Mouse (Mus musculus) common myeloid progenitor, adult 5-6 weeks (primary cell): ENCODE measurements around the gene Syt8. TPM values are rescaled to one million over a fixed set of nuclear protein-coding genes. Genes with fewer than 3 reads are reported as not detected.
A peak's percentile ranks its signal among the peaks of the same experiment; 100 is the strongest.

Experiments
- ATAC-seq: replicated peaks from 2 replicates; pipeline ENCODE4 v1.8.0; 2016; ENCODE audit warnings: low read depth, mild to moderate bottlenecking, moderate TSS enrichment, inconsistent platforms; ENCODE audit not compliant: poor library complexity, severe bottlenecking
- total RNA-seq: library from RNA; stranded (forward); fragments of 200-1000, 187-1606 nt; gene quantifications from 2 replicates; pipeline ENCODE4 v1.2.3, GENCODE M21; 2017

Gene Syt8
- total RNA-seq, 1 experiment from 2014 or later: not detected

GRCm38 (mm10) chr7:142442908-142443420 lies 8.3 kb downstream of the Syt8 start:
- ATAC-seq: no peak

DNA sequence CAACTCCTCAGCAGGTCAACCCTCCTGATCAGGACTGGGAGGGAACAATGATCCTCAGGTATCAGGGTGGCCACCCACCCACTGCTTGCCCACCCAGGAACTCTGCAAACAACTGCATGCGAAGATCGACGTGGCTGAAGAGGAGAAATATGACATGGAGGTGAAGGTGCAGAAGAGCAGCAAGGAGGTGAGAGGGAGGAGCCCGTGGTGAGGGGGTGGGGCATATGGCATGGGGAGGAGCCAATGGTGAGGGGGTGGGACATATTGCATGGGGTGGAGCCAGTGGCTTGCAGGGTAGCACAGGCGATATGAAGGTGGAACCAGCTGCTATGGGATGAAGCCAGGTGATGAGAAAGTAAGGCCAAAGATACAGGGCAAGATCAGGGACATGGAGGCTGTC lies 8.8 kb downstream of the Syt8 start:
- ATAC-seq: no peak

- ATAC-seq: no peak
Observed at GRCm38 (mm10) chr7:142444171-142444570, 9.5 kb downstream of the Syt8 start.

DNA sequence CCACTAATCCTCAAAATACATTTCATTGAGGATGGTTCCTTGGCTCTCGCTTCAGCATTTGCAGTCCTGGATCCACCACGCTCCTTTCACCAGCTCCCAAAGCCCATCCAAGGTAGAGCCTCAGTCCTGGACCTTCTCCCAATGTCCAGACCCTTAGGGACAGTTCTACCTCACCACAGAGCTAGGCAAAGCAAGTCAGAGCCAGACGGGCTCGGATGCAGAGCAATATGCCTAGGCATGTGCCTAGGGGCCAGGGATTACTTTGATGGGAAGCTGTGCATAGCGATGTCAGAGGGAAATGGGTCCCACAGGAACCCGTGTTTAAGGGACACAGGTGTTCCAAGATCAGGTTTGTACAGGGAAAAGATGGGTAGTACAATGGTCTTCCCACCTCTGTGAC lies 10.7 kb downstream of the Syt8 start:
- ATAC-seq: no peak

GRCm38 (mm10) chr7:142446264-142446663 lies 11.6 kb downstream of the Syt8 start:
- ATAC-seq: no peak

- ATAC-seq: peak; percentile 69
Observed at GRCm38 (mm10) chr7:142449038-142449617, 14.5 kb downstream of the Syt8 start.

DNA sequence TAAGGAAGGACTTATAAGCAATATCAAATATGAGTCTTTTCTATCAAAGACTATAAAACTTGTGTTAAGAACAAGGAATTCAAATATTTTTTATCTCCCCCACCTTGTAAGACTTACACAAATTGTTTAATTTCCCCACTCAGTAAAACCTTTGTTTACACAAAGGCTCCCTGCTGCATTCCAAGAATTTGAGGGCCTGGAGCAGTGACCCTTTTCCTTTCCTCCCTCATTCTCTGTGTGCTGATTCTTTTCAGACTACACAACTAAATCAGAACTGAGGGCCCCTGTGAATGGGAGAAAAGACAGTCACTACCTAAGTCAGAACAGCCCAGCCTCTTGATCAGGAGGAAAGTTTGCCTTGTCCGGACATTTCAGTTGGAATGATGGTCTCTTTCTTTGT lies 20.1 kb downstream of the Syt8 start:
- ATAC-seq: no peak

DNA sequence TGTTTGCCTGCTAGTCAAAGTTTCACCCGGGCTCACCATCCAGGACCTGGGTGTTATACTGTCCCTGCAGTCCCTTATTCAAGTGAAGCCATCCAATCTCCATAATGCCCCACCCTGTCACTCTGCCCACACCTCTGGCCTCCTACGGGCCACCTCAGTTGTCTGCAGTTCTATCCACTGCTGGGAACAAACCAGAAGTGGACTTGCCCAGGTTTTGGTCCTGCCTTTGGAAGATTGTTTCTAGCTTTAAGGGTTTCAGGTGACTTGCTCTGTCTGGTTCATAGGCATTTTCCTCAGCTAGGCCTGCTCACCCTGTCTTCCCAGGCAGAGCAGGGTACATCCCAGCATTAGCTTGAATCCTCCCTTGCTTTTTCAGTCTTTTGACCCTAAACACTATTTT lies 20.6 kb downstream of the Syt8 start:
- no peak for ATAC-seq

- no peak for ATAC-seq
Observed at GRCm38 (mm10) chr7:142456806-142457205, 22.2 kb downstream of the Syt8 start.

DNA sequence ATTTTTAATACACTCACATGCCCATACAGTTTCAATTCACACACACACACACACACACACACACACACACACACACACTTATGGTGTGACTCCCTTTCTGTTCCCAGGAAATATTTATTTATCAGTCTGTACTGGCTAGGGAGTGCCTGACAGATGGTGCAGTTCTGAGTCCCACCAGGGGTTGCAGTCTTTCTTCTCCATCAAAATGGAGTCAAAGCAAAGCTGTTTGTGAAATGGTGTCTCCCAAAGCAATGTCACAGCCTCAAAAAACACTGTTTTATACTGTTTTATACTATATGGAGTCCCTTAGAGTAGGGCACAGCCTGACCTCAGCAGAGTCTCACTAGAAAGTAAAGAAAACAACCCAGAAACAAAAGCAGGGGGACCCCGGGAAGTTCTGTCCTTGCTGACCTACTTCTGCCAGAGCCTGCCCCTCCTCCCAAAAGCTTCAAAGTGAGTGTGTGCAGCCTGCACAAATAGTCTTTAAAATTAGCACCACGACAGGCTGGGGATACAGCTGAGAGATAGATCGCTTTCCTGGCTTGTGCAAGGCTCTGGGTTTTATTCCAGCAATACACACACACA lies 22.7 kb downstream of the Syt8 start:
- ATAC-seq: no peak

DNA sequence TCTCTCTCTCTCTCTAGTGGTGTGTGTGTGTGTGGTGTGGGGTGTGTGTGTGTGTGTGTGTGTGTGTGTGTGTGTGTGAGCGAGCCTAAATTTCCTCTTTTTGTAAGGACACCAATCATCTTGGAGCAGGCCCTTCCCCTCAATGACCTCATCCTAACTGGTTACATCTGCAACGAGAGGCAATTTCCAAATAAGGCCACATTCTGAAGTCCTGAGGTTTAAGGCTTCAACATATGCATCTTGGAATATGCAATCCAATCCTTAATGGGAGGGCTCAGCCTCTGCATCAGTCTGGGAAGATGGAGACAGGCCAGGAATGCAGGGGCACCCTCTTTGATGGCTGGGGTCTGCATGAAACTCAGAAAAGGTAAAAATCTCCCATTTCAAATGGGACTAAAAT lies 23.4 kb downstream of the Syt8 start:
- ATAC-seq: peak; percentile 50

- no peak for ATAC-seq
Observed at GRCm38 (mm10) chr7:142458676-142459298, 24.1 kb downstream of the Syt8 start.

- no peak for ATAC-seq
Observed at GRCm38 (mm10) chr7:142459299-142459691, 24.6 kb downstream of the Syt8 start.

DNA sequence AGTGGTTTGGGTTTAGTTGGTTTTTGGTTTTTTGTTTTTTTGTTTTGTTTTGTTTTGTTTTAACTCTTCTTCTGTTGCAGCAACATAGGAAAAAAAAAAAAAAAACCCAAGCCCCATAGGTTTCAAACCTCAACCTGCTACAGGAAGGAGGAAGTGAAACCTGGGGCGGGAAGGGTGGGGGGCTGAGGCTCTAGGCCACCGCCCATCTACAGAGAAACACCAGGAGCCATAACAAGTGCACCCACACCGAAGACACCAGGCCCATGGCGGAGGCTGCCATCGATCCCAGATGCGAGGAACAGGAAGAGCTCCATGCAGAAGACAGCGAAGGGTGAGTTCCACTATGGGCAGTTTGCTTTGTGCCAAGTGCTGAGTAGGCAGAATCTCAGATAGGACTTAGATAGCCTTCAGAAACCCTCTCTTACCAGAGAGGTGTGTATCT lies 26.0 kb downstream of the Syt8 start, which contains the start of gene Lsp1:
TSS of gene Lsp1 (plus strand) at position 174 of the 442 bp plus-strand sequence.
- peak; percentile 51 for ATAC-seq

GRCm38 (mm10) chr7:142461446-142461845 lies 26.8 kb downstream of the Syt8 start:
- peak; percentile 15; the same call in 1 of the 2 replicates for ATAC-seq

DNA sequence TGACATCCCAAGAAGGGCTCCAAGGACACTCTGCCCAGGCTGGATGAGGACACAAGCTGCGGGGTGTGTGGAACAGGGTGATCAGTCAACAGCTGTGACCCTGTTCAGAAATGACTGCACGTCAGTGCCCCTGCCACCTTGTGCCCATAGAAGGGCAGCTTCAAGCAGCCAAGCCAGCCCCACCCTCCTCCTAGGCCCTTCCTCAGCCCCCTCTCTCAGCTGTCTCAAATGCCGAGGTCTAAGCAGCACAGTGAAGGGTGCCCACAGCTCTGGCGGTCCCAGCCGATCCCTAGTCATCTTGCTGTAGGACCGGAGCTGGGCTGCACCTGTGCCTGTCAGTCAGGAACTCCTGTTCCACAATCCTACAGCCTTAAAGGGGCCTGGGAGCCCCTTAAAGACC lies 27.5 kb downstream of the Syt8 start:
- no peak for ATAC-seq

- ATAC-seq: no peak; the same call in 1 of the 2 replicates
Observed at GRCm38 (mm10) chr7:142462594-142463078, 28.0 kb downstream of the Syt8 start.

DNA sequence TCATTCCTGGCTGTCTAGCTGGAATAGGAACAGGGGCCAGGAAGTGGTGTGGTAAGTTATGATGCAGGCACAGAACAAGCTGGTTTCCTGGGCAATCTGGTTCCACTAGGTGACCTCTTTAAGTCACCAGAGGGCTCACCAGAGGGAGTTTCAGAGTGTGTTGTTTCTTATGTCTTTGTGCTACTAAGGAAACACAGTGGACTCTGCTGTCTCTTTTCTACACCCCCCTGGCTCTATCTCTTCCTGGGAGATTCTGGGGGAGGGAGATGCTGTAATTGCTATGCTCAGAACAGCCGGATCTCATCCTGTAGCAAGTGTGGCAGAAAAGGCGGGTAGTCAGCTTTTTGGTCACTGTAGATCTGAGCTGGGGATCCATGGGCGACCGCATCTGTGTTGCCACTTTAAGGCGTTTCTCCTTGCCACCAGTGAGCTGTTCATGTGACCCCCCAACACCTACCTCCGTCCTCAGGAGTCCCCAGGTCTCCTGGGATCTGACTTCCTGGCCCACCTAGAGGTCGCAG lies 35.6 kb downstream of the Syt8 start:
- peak; percentile 52 for ATAC-seq

DNA sequence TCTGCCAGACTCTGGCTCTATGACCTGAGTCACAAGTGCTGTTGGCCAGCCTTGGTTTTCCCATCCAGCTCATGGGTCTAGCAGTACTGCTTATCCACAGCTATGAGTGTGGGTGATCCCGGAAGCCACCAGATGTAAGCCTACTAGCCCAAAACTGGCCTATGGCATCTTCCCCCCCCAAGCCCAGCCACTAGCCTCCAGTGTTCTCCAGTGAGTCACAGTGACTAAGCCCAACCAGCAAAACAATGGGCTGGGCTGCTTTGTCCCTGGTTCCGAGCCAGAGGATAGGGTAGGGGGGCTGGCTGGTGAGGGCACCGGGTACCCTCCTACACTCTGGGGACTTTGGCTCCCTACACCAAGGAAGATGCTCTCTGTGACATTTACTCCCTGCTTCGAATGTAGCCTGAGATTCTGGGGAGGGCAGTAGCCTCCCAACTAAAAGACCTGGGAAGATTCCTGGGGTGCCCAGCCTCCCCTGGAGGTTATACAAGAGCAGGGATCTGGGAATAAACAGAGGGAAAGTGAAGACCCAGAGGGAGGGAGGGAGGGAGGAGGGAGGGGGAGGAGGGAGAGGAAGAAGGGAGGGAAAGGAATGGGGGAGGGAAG lies 36.3 kb downstream of the Syt8 start:
- ATAC-seq: peak; percentile 21; the same call in 1 of the 2 replicates

DNA sequence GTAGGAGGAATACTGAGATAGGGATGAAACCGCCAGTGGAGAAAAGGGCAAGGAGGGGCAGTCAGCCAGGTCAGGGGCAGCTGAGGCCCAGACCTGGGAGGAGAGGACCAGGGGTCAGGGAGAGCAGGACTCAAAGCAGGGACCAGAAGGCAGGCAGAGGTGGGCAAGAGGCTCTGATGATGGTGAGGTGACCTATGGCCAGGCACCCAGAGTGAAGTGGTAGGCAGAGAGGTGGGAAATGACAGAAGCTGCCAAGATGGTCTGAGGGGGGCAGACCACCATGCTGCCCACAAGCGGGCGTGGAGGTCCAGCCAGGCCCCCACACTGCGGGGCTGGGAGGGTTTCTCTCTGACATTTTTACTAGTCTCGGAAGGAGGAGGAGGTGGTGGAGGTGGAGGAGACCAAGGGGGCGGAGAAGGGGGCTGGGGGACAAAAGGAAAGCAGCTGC lies 36.8 kb downstream of the Syt8 start:
- ATAC-seq: no peak
